Mouse (Mus musculus): ENCODE data around the gene Mdp1. TPM values are rescaled to one million over a fixed set of nuclear protein-coding genes. Genes with fewer than 3 reads are reported as not detected.

Mdp1 gene
- polyA plus RNA-seq, 1 experiment from 2014 or later: 55.8 TPM

GRCm38 (mm10) chr14:55615876-55616275 lies 44.4 kb downstream of the Mdp1 start:
- H3K9ac ChIP-seq (replicated peaks; ENCODE audit: low read depth, low read length): no peak overlapping the region
- H3K27me3 ChIP-seq (ENCODE audit: control insufficient read depth, insufficient read depth, low read length): no peaks in the 10 kb centered on the region
- 48% methylated on average over 2 of the region's 2 CpGs for WGBS
- no peaks in the 10 kb centered on the region for H3K9me3 ChIP-seq (ENCODE audit: control insufficient read depth, low read depth, low read length)
- H3K4me3 ChIP-seq (ENCODE audit: low read depth, low read length): no peak overlapping the region
- ATAC-seq (ENCODE audit: insufficient number of reproducible peaks, insufficient read depth, low FRiP score, low read depth): no peak
- no peaks in the 10 kb centered on the region for H3K4me1 ChIP-seq (ENCODE audit: control insufficient read depth, insufficient read depth, low read length)
- no peak overlapping the region for H3K4me2 ChIP-seq (replicated peaks; ENCODE audit: low read depth, low read length)
- no peaks in the 10 kb centered on the region for H3K36me3 ChIP-seq (ENCODE audit: control insufficient read depth, insufficient read depth, low read length)
- no peak overlapping the region for H3K27ac ChIP-seq (ENCODE audit: low read length)

- Histone ChIP-seq H3K27me3 (ENCODE audit: control insufficient read depth, insufficient read depth, low read length) (no peaks in the 10 kb centered on the region), H3K9me3 (ENCODE audit: control insufficient read depth, low read depth, low read length) (no peaks in the 10 kb centered on the region), H3K4me1 (ENCODE audit: control insufficient read depth, insufficient read depth, low read length) (no peaks in the 10 kb centered on the region), H3K27ac (ENCODE audit: low read length) (no peak overlapping the region), H3K9ac (replicated peaks; ENCODE audit: low read depth, low read length) (no peak overlapping the region), H3K4me3 (ENCODE audit: low read depth, low read length) (no peak overlapping the region), H3K36me3 (ENCODE audit: control insufficient read depth, insufficient read depth, low read length) (no peaks in the 10 kb centered on the region), H3K4me2 (replicated peaks; ENCODE audit: low read depth, low read length) (no peak overlapping the region)
- no peak for ATAC-seq (ENCODE audit: insufficient number of reproducible peaks, insufficient read depth, low FRiP score, low read depth)
- WGBS: 79% methylated on average over 7 of the region's 7 CpGs
Observed at GRCm38 (mm10) chr14:55614565-55615178, 45.6 kb downstream of the Mdp1 start.

GRCm38 (mm10) chr14:55613346-55613745 lies 47.0 kb downstream of the Mdp1 start:
- no peaks in the 10 kb centered on the region for H3K4me1 ChIP-seq (ENCODE audit: control insufficient read depth, insufficient read depth, low read length)
- H3K27me3 ChIP-seq (ENCODE audit: control insufficient read depth, insufficient read depth, low read length): no peaks in the 10 kb centered on the region
- peaks cover 1% of the 10 kb centered on the region; the same call in 1 of the 2 replicates for H3K36me3 ChIP-seq (ENCODE audit: control insufficient read depth, insufficient read depth, low read length)
- H3K9me3 ChIP-seq (ENCODE audit: control insufficient read depth, low read depth, low read length): no peaks in the 10 kb centered on the region
- no peak overlapping the region for H3K9ac ChIP-seq (replicated peaks; ENCODE audit: low read depth, low read length)
- H3K27ac ChIP-seq (ENCODE audit: low read length): no peak overlapping the region
- WGBS: 68% methylated on average over 6 of the region's 6 CpGs
- no peak overlapping the region for H3K4me3 ChIP-seq (ENCODE audit: low read depth, low read length)
- ATAC-seq (ENCODE audit: insufficient number of reproducible peaks, insufficient read depth, low FRiP score, low read depth): no peak
- H3K4me2 ChIP-seq (replicated peaks; ENCODE audit: low read depth, low read length): no peak overlapping the region

GRCm38 (mm10) chr14:55608339-55608738 lies 52.0 kb downstream of the Mdp1 start:
- Histone ChIP-seq H3K4me1 (ENCODE audit: control insufficient read depth, insufficient read depth, low read length) (peaks cover 8% of the 10 kb centered on the region; the same call in 1 of the 2 replicates), H3K4me2 (replicated peaks; ENCODE audit: low read depth, low read length) (no peak overlapping the region), H3K27me3 (ENCODE audit: control insufficient read depth, insufficient read depth, low read length) (no peaks in the 10 kb centered on the region), H3K27ac (ENCODE audit: low read length) (no peak overlapping the region), H3K4me3 (ENCODE audit: low read depth, low read length) (no peak overlapping the region), H3K36me3 (ENCODE audit: control insufficient read depth, insufficient read depth, low read length) (peaks cover 23% of the 10 kb centered on the region), H3K9ac (replicated peaks; ENCODE audit: low read depth, low read length) (no peak overlapping the region), H3K9me3 (ENCODE audit: control insufficient read depth, low read depth, low read length) (no peaks in the 10 kb centered on the region)
- no peak for ATAC-seq (ENCODE audit: insufficient number of reproducible peaks, insufficient read depth, low FRiP score, low read depth)
- WGBS: 94% methylated on average over 6 of the region's 6 CpGs

Other genes with a start within 250 kb of the Mdp1 start
- gene Dhrs4, start 181.8 kb downstream of the Mdp1 start, polyA plus RNA-seq (2014; fragmentation: Nextera tagmentation; extraction: Ambion mirVana): 49.7 and 62.4 TPM in 2 replicates
- gene Carmil3, start 169.9 kb downstream of the Mdp1 start, polyA plus RNA-seq (2014; fragmentation: Nextera tagmentation; extraction: Ambion mirVana): 3.9 and 4.4 TPM in 2 replicates
- gene Cpne6, start 150.1 kb downstream of the Mdp1 start, polyA plus RNA-seq (2014; fragmentation: Nextera tagmentation; extraction: Ambion mirVana): 0.19 and 0.24 TPM in 2 replicates
- not detected in 2 replicates for gene Nrl, start 135.5 kb downstream of the Mdp1 start, polyA plus RNA-seq (2014; fragmentation: Nextera tagmentation; extraction: Ambion mirVana)
- 43.4 and 44.0 TPM in 2 replicates for gene Pck2, start 120.2 kb downstream of the Mdp1 start, polyA plus RNA-seq (2014; fragmentation: Nextera tagmentation; extraction: Ambion mirVana)
- gene Dcaf11, start 100.5 kb downstream of the Mdp1 start, polyA plus RNA-seq (2014; fragmentation: Nextera tagmentation; extraction: Ambion mirVana): 67.6 and 69.6 TPM in 2 replicates
- gene A730061H03Rik, start 100.1 kb downstream of the Mdp1 start, polyA plus RNA-seq (2014; fragmentation: Nextera tagmentation; extraction: Ambion mirVana): 0.91 and 1.2 TPM in 2 replicates
- gene Fitm1, start 84.9 kb downstream of the Mdp1 start, polyA plus RNA-seq (2014; fragmentation: Nextera tagmentation; extraction: Ambion mirVana): 0.61 TPM in 1 of 2 replicates, not detected in the other
- 161 and 170 TPM in 2 replicates for gene Psme1, start 82.4 kb downstream of the Mdp1 start, polyA plus RNA-seq (2014; fragmentation: Nextera tagmentation; extraction: Ambion mirVana)
- 5.9 and 7.1 TPM in 2 replicates for gene Emc9, start 75.2 kb downstream of the Mdp1 start, polyA plus RNA-seq (2014; fragmentation: Nextera tagmentation; extraction: Ambion mirVana)
- gene Psme2, start 69.4 kb downstream of the Mdp1 start, polyA plus RNA-seq (2014; fragmentation: Nextera tagmentation; extraction: Ambion mirVana): 296 and 307 TPM in 2 replicates
- gene Rnf31, start 68.8 kb downstream of the Mdp1 start, polyA plus RNA-seq (2014; fragmentation: Nextera tagmentation; extraction: Ambion mirVana): 13.2 and 15.1 TPM in 2 replicates
- gene Irf9, start 56.9 kb downstream of the Mdp1 start, polyA plus RNA-seq (2014; fragmentation: Nextera tagmentation; extraction: Ambion mirVana): 7.4 and 8.1 TPM in 2 replicates
- 7.1 and 10.9 TPM in 2 replicates for gene Rec8, start 42.5 kb downstream of the Mdp1 start, polyA plus RNA-seq (2014; fragmentation: Nextera tagmentation; extraction: Ambion mirVana)
- gene Ipo4, start 24.6 kb downstream of the Mdp1 start, polyA plus RNA-seq (2014; fragmentation: Nextera tagmentation; extraction: Ambion mirVana): 93.6 and 105 TPM in 2 replicates
- 3.7 and 3.9 TPM in 2 replicates for gene Gm49378, start 22.6 kb downstream of the Mdp1 start, polyA plus RNA-seq (2014; fragmentation: Nextera tagmentation; extraction: Ambion mirVana)
- gene Tm9sf1, start 16.7 kb downstream of the Mdp1 start, polyA plus RNA-seq (2014; fragmentation: Nextera tagmentation; extraction: Ambion mirVana): 109 and 112 TPM in 2 replicates
- gene Tssk4, start 10.3 kb downstream of the Mdp1 start, polyA plus RNA-seq (2014; fragmentation: Nextera tagmentation; extraction: Ambion mirVana): 0.59 and 1.6 TPM in 2 replicates
- gene Gmpr2, start 11.4 kb upstream of the Mdp1 start, polyA plus RNA-seq (2014; fragmentation: Nextera tagmentation; extraction: Ambion mirVana): 56.8 and 63.6 TPM in 2 replicates
- gene Nedd8, start 11.6 kb upstream of the Mdp1 start, polyA plus RNA-seq (2014; fragmentation: Nextera tagmentation; extraction: Ambion mirVana): 535 and 580 TPM in 2 replicates
- 44.2 and 45.5 TPM in 2 replicates for gene Tinf2, start 21.3 kb upstream of the Mdp1 start, polyA plus RNA-seq (2014; fragmentation: Nextera tagmentation; extraction: Ambion mirVana)
- gene Tgm1, start 53.4 kb upstream of the Mdp1 start, polyA plus RNA-seq (2014; fragmentation: Nextera tagmentation; extraction: Ambion mirVana): 19.5 and 21.3 TPM in 2 replicates
- gene Rabggta, start 61.8 kb upstream of the Mdp1 start, polyA plus RNA-seq (2014; fragmentation: Nextera tagmentation; extraction: Ambion mirVana): 30.0 and 31.0 TPM in 2 replicates
- 83.0 and 99.4 TPM in 2 replicates for gene Dhrs1, start 85.2 kb upstream of the Mdp1 start, polyA plus RNA-seq (2014; fragmentation: Nextera tagmentation; extraction: Ambion mirVana)
- 36.6 and 38.8 TPM in 2 replicates for gene Nop9, start 85.2 kb upstream of the Mdp1 start, polyA plus RNA-seq (2014; fragmentation: Nextera tagmentation; extraction: Ambion mirVana)
- 2.3 and 2.6 TPM in 2 replicates for gene Cideb, start 98.0 kb upstream of the Mdp1 start, polyA plus RNA-seq (2014; fragmentation: Nextera tagmentation; extraction: Ambion mirVana)
- gene Ltb4r2, start 100.9 kb upstream of the Mdp1 start, polyA plus RNA-seq (2014; fragmentation: Nextera tagmentation; extraction: Ambion mirVana): 0.13 and 0.52 TPM in 2 replicates
- 0.42 and 0.88 TPM in 2 replicates for gene Ltb4r1, start 105.5 kb upstream of the Mdp1 start, polyA plus RNA-seq (2014; fragmentation: Nextera tagmentation; extraction: Ambion mirVana)
- 4.3 and 5.8 TPM in 2 replicates for gene Adcy4, start 123.6 kb upstream of the Mdp1 start, polyA plus RNA-seq (2014; fragmentation: Nextera tagmentation; extraction: Ambion mirVana)
- gene Ripk3, start 128.4 kb upstream of the Mdp1 start, polyA plus RNA-seq (2014; fragmentation: Nextera tagmentation; extraction: Ambion mirVana): 25.3 and 32.3 TPM in 2 replicates
- gene Nfatc4, start 162.6 kb upstream of the Mdp1 start, polyA plus RNA-seq (2014; fragmentation: Nextera tagmentation; extraction: Ambion mirVana): 54.9 and 56.6 TPM in 2 replicates
- gene Nynrin, start 193.5 kb upstream of the Mdp1 start, polyA plus RNA-seq (2014; fragmentation: Nextera tagmentation; extraction: Ambion mirVana): 14.2 and 17.2 TPM in 2 replicates
- 0.36 and 0.45 TPM in 2 replicates for gene Cbln3, start 223.9 kb upstream of the Mdp1 start, polyA plus RNA-seq (2014; fragmentation: Nextera tagmentation; extraction: Ambion mirVana)
- gene Khnyn, start 224.4 kb upstream of the Mdp1 start, polyA plus RNA-seq (2014; fragmentation: Nextera tagmentation; extraction: Ambion mirVana): 10.4 TPM in 2 replicates
- gene Sdr39u1, start 239.8 kb upstream of the Mdp1 start, polyA plus RNA-seq (2014; fragmentation: Nextera tagmentation; extraction: Ambion mirVana): 64.4 and 71.5 TPM in 2 replicates

All from stomach, embryonic 14.5 days (tissue).